Mouse (Mus musculus) layer of hippocampus, adult 6 months (tissue): ENCODE measurements around the gene Ctps. TPM values are rescaled to one million over a fixed set of nuclear protein-coding genes. Genes with fewer than 3 reads are reported as not detected.

ENCODE experiments used
- long read RNA-seq, 2 experiments: library from polyadenylated mRNA; unstranded; transcript quantifications; one replicate each; pipeline ENCODE4 v2.0.0; 2019 to 2020
- polyA plus RNA-seq: library from polyadenylated mRNA; unstranded; fragments of <200 nt; fragmentation: Nextera tagmentation; gene quantifications from 2 replicates; pipeline ENCODE4 v1.2.3, GENCODE M21; 2021

Ctps gene
- polyA plus RNA-seq: 26.3 and 28.2 TPM in 2 replicates
- long read RNA-seq, experiment 1, transcript Ctps-201 (19 exons, 2,705 nt): major isoform, 62 of 85 reads
- long read RNA-seq, experiment 1, partial matches to known transcripts: 11 of 85 reads
- long read RNA-seq, experiment 1, other reads (novel, unspliced or antisense): 12 of 85 reads
- long read RNA-seq, experiment 2, transcript Ctps-201 (19 exons, 2,705 nt): major isoform, 256 of 296 reads
- long read RNA-seq, experiment 2, partial matches to known transcripts: 7 of 296 reads
- long read RNA-seq, experiment 2, other reads (novel, unspliced or antisense): 33 of 296 reads

GRCm38 (mm10) chr4:120569486-120570437, at the start of gene Ctps:
TSS of gene Ctps (minus strand) at chr4:120570276.

GRCm38 (mm10) chr4:120588445-120588844, 18.4 kb upstream of the Ctps start, which contains the start of gene Gm8439:
TSS of gene Gm8439 (plus strand) at chr4:120588745.

GRCm38 (mm10) chr4:120531986-120532385, 38.1 kb downstream of the Ctps start, which contains the start of gene Slfnl1:
TSS of gene Slfnl1 (plus strand) at chr4:120532231.

Other genes with a start within 250 kb of the Ctps start
- 35.8 and 56.0 TPM in 2 replicates for gene Scmh1, start 165.0 kb downstream of the Ctps start, polyA plus RNA-seq
- not detected in 2 replicates for gene Slfnl1, start 38.0 kb downstream of the Ctps start, polyA plus RNA-seq
- not detected in 2 replicates for gene Gm8439, start 18.5 kb upstream of the Ctps start, polyA plus RNA-seq
- 4.5 and 8.5 TPM in 2 replicates for gene Cited4, start 96.3 kb upstream of the Ctps start, polyA plus RNA-seq
- gene Kcnq4, start 178.3 kb upstream of the Ctps start, polyA plus RNA-seq: 0.70 and 1.4 TPM in 2 replicates